Mouse (Mus musculus): ENCODE measurements around the gene Camkk2. TPM values are rescaled to one million over a fixed set of nuclear protein-coding genes. Genes with fewer than 3 reads are reported as not detected.

Gene Camkk2
- total RNA-seq, 2 experiments from 2014 or later: 12.8 to 24.0 TPM

DNA sequence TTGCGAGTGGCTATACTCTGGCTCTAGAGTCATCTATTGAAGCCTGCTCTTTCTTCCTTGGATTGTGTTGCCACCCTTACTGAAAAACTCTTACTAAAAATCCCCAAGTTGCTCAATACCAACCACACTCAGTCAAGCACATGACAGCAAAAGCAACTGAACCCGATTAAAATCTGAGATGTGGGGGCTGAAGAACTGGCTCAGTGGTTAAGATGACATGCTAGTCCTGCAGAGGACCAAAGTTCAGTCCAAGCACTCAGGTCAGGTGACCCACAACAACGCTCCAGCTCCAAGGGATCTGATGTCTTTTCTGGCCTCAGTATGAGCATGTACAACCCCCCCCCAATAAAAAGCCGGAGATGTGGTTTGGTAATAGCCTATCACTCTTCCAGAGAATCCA, 74.6 kb downstream of the Camkk2 start:
- ATAC-seq (replicated peaks; ENCODE audit: low FRiP score, poor library complexity, severe bottlenecking): no peak

DNA sequence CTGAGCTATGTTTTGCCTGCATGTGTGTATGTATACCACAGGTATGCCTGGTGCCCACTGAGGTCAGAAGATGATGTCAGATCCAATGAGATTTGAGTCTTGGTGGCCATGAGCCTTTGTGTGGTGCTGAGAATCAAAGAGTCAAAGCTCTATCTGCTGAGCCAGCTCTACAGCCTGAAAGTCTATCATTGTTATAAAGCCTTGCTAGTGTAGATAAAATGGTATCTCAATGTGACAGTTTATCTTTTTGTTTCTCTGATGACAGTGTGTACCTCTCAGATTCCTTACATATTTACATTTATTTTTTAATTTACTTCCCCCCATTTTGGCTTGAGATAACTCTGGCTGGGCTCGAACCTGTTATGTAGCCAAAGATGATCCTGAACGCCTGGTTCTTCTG, 75.6 kb downstream of the Camkk2 start:
- ATAC-seq (replicated peaks; ENCODE audit: low FRiP score, poor library complexity, severe bottlenecking): no peak

DNA sequence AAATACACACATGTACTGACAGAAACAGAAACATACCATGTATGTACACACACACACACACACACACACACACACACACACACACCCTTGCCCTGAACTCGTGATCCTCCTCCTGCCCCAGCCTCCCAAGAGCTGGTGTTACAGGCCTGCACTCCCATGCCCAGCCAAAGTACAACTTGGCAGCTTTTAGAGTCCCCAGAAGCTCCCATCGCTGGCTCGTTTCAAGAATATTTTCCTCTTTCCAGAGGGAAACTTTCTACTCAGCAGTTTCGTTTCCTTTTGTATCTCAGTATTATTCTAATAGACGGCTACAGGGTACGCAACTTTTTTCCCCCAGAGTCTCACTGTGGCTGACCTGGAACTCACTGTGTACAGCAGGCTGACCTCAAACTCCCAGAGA, 77.1 kb downstream of the Camkk2 start:
- no peak for ATAC-seq (replicated peaks; ENCODE audit: low FRiP score, poor library complexity, severe bottlenecking)

DNA sequence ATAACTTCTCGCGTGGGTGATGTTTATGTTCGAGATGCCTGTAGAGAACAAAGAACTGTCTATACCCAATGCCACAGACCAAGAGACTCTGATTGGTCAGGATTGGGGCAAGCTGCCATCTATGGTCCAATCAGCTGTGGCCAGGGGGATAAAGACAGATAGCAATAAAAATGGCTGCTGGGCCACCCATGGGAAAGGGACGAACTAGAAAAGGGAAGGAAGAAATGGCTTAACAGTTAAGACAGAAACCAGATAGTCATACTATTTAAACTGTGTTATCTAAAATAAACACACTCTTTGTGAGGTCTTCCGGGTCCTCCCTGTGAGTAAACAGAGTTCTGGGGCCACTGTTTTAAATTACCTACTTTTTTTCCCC, 78.4 kb downstream of the Camkk2 start:
- peak; percentile 45 for ATAC-seq (replicated peaks; ENCODE audit: low FRiP score, poor library complexity, severe bottlenecking)

DNA sequence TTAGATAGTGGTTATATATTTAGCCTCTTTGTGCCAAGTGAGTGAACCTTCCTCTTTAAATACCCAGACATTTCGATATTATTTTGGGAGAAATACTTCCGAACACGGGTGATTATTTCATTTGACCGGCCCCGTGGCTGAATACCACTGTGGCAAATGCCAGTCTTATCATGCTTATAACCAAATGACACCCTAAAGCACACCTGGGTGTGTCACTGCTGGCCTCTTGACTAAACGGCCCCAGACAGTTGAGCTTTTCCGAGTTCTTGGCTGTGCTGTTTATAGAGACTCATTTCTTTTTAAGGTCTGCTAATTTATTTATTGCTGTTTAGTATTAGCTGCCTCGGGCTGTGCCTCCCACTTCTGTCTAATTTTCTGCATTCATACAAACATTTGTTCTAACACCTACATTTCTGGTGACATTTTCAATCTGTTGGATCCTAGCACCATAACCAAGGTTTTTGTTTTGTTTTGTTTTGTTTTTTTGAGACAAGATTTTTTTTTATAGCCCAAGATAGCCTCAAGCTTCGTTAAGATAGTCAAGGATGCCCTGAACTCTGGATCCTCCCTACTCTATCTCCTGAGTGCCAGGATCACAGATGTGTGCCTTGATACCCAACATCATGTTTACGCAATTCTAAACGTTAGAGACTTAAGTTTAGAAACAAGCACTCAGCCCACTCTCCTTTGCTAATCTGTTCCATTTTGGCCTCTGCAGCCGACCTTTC, 78.9 kb downstream of the Camkk2 start:
- peak; percentile 72 for ATAC-seq (replicated peaks; ENCODE audit: low FRiP score, poor library complexity, severe bottlenecking)

DNA sequence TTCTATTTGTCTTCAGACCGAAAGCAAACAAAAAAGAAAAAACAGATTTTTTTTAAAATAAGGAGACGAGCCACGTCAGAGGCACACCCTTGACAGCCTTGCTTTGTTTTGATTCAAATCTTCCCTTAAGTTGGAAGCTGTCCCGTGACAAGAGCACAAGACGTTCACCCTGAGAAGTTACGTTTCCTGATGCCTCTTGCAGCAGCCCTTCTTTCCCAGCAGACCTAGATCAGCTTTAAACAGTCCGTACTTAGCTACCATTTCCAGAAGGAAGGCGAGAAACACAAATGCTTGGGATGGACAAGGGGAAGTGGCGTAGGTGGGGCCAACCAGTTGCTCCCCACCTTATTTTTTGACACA, 80.5 kb downstream of the Camkk2 start:
- no peak for ATAC-seq (replicated peaks; ENCODE audit: low FRiP score, poor library complexity, severe bottlenecking)

DNA sequence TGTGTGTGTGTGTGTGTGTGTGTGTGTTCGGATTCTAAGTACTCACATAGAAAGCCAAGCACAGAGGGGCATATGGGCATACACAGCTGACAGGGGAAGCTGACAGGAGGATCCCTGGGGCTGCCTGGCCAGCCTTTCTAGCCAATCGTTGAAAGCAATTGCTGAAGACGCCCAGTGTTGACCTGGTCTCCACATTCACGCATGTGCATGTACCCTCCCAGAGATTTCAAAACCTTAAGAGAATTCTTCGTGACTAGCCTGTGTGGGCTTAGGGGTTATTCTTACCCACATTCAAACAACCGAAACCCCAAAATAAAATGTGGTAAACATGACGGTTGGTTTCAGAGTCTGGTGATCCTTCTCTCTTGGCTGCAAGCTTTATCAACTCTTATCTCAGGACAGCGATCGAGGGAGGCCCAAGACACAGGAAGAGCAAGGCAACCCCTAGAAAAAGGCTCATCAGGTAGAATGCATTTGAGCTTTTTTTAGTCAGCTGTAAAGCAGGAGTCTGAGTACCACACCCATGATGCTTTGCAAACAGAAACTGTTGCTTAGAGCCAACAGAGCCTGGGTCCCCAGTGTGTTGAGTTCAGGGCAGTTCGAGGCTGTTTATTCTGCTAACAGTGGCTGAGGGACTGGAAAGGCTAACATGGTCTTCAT, 81.0 kb downstream of the Camkk2 start:
- no peak for ATAC-seq (replicated peaks; ENCODE audit: low FRiP score, poor library complexity, severe bottlenecking)

DNA sequence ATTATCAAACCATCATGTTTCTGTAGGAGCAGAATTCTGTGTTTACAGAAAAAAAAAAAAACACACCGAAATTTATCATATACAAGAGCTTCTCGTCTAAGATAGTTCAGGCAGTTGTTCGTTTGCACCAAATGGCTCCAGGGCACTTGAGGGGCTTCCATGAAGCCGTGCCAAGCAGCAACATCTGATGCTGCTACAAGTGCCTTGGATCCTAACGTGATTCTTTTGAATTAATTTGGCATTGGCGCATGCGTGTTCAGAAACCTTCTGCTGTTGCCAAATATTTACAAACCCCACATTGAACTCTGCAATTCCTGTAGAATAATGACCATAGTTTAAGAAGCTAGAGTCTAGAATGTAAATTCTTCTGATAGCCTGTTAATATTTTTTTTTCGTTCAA, 83.7 kb downstream of the Camkk2 start:
- no peak for ATAC-seq (replicated peaks; ENCODE audit: low FRiP score, poor library complexity, severe bottlenecking)

DNA sequence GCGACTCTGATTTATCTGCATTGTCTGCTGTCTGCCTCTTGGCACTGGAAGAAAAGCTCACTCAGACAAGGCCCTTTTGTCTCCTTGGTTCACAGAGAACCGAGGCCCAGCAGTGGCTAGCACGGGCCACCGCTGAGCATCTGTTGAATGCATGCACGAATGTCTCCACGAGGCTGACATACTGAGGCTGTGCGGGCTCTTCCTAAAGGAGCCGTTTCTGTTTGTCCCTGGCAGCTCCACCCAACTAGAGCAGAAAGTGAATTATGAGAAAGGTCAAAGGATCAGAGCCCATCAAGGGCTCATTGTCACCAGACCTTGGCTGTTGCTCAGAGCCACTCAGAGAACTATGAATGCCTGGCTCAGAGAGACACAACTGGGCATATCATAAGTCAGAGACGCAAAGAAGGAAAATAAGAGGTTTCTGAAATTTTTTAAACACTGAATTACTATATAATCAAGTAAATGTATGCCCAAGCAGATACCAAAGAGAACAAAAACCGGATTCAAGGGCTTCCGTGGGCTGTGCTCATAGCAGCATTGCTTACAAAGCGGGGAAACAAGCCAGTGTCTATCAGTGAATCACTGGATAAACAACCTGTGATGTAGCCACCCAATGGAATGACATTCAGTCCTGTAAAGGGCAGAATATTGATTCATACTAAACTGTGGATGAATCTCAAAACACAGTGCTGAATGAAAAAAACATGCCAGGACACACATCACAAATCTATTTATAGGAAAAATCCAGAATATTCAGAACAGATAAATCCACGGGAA, 85.6 kb downstream of the Camkk2 start:
- no peak for ATAC-seq (replicated peaks; ENCODE audit: low FRiP score, poor library complexity, severe bottlenecking)

DNA sequence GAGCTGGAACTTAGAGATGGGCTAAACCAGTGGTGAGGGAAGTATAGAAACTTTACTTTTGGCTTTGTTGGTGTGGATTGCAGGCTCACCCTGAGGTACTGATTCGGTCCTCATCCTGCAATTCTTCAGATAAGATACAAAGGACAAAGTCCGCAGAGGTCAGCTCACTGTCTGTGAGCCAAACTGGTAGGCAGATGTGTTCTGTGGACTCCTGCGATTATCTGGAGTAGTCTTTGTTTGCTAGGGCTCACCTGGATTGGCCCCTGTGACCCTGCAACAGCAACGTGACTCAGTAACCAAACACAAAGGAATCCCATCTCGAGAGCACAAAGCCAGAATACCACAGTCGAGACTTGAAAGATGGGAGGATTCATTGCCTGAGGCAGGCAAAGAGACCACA, 88.7 kb downstream of the Camkk2 start:
- ATAC-seq (replicated peaks; ENCODE audit: low FRiP score, poor library complexity, severe bottlenecking): no peak

DNA sequence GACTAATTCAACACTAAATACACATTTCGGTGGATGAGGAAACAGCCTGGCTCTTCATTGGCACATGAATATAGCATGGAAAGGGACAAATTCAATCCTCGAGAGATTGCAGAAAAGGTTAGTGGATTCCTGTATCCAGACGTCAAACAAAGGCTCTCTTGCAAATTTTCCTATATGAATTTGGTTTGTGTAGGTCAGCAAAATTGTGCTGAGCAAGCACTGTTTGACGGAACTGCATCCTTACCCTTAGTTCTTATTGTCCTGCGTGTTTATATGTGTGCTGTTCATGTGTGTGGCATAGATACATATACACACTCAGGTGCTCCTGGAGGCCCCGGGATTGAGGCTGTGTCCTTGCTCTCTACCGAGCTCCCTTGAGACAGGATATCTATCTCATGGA, 90.1 kb downstream of the Camkk2 start:
- no peak for ATAC-seq (replicated peaks; ENCODE audit: low FRiP score, poor library complexity, severe bottlenecking)

DNA sequence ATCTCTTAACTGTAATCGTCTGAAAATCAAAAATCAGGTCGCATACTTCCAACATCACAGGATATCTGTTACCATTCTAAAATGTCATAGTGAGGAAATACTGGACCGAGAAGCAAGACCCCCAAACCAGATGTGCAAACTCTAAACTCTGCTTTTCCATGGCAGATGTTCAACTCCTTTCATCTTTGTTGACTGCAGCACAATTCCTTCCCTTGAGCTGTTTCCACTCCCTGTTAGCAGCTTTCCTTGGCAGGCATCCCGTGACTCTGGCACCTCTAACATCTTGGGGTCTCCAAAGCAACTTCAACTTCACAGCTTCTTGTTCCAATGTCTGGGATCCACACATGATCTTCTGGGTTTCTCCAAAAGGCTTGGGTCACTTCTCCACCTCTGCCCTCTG, 91.8 kb downstream of the Camkk2 start:
- ATAC-seq (replicated peaks; ENCODE audit: low FRiP score, poor library complexity, severe bottlenecking): no peak

DNA sequence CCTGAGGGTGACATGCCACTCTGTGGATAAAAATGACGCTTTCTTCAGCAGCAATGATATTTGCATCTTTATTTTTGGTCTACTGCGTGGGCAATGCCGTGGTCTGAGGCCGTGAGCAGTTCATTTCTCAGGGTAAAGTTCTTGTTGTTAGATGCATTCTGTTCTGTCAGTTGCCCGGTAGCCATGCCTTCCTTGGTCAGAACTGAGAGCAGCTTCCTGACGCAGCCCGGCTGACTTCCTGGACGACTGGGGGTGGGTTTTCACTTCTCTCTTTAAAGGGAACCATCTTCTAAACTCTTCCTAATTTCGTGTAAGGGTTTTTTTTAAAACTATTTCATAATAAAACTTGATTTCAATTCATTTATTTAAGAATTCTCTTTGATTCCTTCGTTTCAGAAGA, 95.3 kb downstream of the Camkk2 start:
- ATAC-seq (replicated peaks; ENCODE audit: low FRiP score, poor library complexity, severe bottlenecking): no peak

DNA sequence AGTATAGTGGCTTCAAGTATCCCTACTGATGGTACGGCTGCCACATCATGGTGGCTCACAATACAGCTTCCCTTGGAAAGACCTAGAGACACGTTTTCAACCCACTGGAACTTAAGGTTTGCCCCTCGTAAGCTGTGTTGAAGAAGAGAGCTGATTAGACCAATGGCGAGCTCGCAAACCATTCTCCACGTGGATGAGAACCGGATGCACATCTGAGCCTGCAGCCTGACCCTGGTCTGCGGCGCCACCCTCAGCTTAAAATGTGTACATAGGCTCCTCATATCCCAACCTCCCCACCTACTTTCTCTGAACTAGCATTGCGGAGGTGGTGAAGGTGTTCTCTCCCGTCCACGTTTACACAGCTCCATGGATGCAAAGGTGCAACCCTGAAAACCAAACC, 97.9 kb downstream of the Camkk2 start:
- no peak for ATAC-seq (replicated peaks; ENCODE audit: low FRiP score, poor library complexity, severe bottlenecking)

Other genes with a start within 250 kb of the Camkk2 start
- not detected in 2 replicates for gene Ift81, start 164.9 kb downstream of the Camkk2 start, total RNA-seq (2015; ENCODE audit: low replicate concordance)
- 0.51 TPM in 1 of 2 replicates, not detected in the other for gene Ift81, start 164.9 kb downstream of the Camkk2 start, total RNA-seq (2017; ENCODE audit: low replicate concordance)
- gene P2rx7, start 135.5 kb downstream of the Camkk2 start, total RNA-seq (2015; ENCODE audit: low replicate concordance): 2.1 and 2.9 TPM in 2 replicates
- 1.8 and 2.1 TPM in 2 replicates for gene P2rx7, start 135.5 kb downstream of the Camkk2 start, total RNA-seq (2017; ENCODE audit: low replicate concordance)
- 7.9 and 20.8 TPM in 2 replicates for gene P2rx4, start 71.9 kb downstream of the Camkk2 start, total RNA-seq (2015; ENCODE audit: low replicate concordance)
- gene P2rx4, start 71.9 kb downstream of the Camkk2 start, total RNA-seq (2017; ENCODE audit: low replicate concordance): 5.0 and 8.6 TPM in 2 replicates
- 76.7 and 89.7 TPM in 2 replicates for gene Anapc5, start 41.9 kb upstream of the Camkk2 start, total RNA-seq (2015; ENCODE audit: low replicate concordance)
- 116 and 153 TPM in 2 replicates for gene Anapc5, start 41.9 kb upstream of the Camkk2 start, total RNA-seq (2017; ENCODE audit: low replicate concordance)
- gene Rnf34, start 70.6 kb upstream of the Camkk2 start, total RNA-seq (2015; ENCODE audit: low replicate concordance): 5.9 and 8.5 TPM in 2 replicates
- 4.8 and 6.3 TPM in 2 replicates for gene Rnf34, start 70.6 kb upstream of the Camkk2 start, total RNA-seq (2017; ENCODE audit: low replicate concordance)
- 7.5 and 9.4 TPM in 2 replicates for gene Kdm2b, start 210.4 kb upstream of the Camkk2 start, total RNA-seq (2015; ENCODE audit: low replicate concordance)
- 11.3 and 28.3 TPM in 2 replicates for gene Kdm2b, start 210.4 kb upstream of the Camkk2 start, total RNA-seq (2017; ENCODE audit: low replicate concordance)
- 23.6 and 25.1 TPM in 2 replicates for gene Orai1, start 235.7 kb upstream of the Camkk2 start, total RNA-seq (2015; ENCODE audit: low replicate concordance)
- gene Orai1, start 235.7 kb upstream of the Camkk2 start, total RNA-seq (2017; ENCODE audit: low replicate concordance): 0.84 and 7.8 TPM in 2 replicates